Mouse (Mus musculus): ENCODE measurements around the gene Selenon. TPM values are rescaled to one million over a fixed set of nuclear protein-coding genes. Genes with fewer than 3 reads are reported as not detected.

The Selenon gene
- total RNA-seq, 2 experiments from 2014 or later: 28.8 to 36.9 TPM

DNA sequence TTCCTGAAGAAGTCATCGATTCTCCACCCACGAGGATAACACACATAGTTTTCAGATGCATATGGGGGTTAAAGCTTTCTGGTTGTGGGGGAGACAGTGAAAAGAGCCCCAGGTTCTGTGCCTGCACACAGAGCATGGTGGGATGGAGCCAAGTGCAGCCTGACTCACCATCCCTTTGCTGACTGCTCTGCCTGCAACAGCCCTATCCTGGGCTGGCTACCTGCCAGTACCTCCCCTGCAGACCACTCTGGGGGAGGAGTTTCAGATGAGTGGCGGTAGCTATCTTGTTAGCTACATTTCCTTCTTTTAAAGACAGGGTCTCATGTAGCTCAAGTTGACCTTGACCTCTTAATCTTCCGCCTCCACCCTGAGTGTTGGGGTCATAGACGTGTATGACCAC lies 26.4 kb upstream of the Selenon start:
- peak; percentile 64 to 72 for DNase-seq

DNA sequence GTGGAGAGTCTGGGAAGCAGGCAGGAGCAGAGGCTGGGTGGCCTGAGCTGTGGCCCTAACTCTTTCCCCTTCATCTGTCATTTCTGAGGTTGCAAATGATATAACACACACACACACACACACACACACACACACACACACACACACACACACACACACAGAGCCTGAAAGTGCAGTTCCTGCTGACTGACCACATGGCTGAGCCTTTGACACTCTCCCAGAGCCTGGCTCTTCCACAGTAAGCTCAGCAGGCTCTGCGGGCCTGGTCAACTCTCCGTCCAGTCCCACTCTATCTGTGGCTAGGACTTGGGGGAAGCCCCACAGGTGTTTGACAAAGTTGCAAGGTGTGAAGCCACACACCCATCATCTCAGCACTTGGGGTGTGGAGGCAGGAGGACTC lies 25.3 kb upstream of the Selenon start:
- DNase-seq: no peak

DNA sequence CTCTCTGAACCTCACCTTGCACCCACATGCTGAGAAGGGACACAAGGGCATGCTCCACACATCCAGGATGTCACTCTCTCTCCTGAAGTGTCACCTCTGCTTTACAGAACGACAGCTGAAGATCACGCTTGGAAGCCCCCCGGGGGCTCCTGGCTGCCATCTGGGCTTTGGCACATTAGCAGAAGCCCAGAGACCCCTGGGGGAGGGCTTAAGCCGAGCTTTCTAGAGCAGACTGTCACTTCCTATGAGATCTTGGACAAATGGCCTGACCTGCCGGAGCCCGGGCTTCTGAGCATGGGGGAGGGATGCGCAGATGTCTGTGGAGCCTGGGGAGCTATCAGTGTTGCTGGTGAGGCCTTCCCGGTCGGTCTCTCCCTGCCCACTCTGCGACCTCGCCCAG lies 23.5 kb upstream of the Selenon start:
- no peak for DNase-seq

DNA sequence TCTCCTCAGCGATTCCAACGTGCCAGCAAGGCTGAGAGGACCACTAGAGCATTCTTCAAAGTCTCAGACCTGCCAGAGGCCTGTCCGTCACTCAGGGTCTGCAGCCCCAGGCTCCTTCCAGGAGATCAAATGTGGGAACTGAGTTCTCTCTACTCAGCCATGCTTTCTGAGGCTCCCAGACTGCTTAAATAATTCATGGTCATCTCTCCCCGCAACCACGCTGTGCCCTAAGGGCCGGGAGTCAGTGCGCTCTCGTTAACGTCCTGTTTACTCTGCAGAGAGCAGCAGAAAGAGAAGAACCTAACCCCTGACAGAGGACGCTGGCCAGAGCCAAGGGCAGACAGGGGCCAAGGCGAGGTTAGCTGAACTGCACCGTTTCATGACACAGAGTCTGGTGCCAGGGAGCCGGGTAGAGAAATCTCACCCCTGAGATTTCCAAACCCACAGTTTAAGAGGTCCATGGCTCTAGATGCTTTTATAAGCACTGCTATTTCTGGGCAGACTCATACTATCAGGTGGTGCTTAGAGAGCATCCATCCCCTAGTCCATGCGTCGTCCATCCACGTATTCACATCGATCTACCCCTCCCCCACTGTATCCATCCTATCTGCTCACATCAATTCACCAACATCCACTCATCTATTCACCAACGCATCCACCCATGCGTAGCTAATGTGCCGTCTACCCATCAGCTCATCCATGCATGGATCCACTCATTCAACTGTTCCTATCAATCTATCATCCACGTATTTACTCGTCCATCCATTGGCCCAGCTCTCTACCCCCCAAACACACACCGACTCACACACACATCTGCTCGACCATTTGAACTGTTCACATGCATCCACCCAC lies 20.7 kb upstream of the Selenon start:
- peak in 1 of 2 experiments; percentile 30 for DNase-seq

DNA sequence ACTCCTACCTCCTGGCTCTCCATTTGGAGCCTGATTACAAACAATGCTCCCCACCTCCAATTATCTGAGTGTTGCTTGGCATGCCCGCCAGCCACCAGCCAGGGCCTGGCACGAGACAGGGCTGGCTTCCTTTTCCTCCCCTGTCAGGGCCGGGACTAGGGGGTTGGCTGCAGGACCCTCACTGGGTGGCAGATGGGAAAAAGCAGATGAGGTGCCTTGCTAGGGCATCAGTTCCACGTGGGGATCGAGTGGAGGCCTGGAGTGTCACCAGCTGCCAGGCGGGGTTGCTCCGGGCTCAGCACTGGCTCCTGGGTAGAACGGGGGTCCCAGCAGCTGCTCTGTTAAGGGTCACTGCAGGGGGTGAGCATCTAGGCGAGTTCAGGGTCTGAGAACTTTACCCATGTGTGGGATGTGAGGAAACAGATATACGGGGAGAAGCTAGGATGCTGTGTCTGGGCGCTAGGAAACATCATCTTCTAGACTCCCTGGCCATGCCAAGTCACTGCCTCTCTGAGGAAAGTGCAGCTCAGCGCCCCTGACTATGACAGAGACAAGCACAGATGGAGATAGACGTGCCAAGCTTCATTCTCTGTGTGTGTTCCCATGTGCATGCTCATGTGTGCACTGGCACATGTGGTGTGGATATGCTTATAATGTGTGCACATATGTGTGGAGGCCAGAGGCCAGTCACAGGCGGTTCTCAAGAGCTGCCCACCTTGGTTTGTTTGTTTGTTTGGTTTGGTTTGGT lies 18.9 kb upstream of the Selenon start:
- DNase-seq: no peak

DNA sequence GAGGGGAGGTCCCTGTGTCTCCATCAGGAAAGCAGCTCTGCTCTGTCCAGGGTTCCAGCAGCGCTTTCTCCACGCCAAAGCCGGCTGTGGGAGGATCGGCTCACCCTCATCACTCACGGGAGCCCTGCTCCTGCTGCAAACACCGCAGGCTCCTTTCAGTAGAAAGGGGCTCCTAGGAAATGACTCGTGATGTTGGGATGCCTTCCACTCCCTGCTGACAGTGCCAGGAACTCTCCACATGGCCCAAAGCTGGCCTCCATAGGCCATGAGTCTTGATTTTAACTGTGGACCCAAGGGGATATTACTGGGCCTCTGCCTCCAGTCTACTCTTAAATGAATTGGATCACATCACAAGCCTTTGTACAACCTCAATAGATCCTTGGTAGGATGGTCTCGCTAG lies 17.9 kb upstream of the Selenon start:
- no peak for DNase-seq

DNA sequence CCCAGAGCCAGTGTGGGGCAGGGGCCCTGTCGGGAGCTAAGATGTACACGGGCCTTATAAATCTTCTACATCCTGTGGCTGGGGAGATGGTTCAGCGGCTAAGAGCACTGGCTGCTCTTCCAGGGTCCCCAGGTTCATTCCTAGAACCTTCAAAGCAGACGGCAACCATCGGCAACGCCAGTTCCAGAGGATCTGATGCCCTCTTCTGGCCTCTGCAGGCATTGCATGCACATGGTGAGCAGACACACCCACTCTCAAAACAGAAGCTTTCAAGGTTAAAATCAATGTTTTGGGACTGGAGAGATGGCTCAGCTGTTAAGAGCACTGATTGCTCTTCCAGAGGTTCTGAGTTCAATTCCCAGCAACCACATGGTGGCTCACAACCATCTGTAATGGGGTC lies 17.2 kb upstream of the Selenon start:
- DNase-seq: no peak

DNA sequence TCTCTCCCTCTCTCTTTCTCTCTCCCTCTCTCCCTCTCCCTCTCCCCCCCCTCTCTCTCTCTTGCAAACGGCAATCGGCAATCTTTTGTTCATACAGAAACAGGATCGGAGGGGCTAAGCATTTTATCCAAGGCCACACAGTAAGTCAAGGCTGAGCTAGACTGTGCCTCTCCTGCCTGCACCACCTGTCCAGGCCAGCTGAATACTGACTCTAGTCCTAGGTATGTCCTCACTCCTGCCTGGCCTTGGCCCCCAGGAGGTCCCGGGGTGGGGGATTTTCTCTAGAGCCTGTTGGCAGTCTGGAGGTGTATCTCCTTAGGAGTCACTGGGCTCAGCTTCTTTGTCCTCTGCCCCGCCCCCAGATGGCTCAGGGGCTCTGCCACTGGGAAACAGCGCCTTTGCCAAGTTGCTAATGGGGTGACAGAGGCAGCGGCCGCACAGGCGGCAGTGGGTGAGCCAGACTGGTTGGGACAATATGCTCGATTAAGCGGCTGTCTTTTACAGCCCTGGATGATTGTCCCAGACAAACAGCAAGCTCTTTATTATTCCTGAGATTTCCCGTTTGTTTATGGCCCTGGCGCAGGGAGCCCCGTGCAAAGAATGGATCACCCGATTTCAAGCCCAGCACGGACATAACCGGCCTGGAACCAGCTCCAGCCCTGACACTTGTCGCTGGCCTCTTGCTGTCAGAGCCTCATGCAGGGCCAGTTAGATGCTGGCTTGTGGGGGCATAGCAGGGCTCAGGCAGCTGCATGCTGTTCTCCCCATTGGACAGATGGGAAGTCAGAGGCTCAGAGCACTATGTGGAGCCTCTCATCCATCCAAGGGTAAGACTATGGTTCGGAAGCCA lies 15.6 kb upstream of the Selenon start:
- DNase-seq: peak; percentile 47 to 55

DNA sequence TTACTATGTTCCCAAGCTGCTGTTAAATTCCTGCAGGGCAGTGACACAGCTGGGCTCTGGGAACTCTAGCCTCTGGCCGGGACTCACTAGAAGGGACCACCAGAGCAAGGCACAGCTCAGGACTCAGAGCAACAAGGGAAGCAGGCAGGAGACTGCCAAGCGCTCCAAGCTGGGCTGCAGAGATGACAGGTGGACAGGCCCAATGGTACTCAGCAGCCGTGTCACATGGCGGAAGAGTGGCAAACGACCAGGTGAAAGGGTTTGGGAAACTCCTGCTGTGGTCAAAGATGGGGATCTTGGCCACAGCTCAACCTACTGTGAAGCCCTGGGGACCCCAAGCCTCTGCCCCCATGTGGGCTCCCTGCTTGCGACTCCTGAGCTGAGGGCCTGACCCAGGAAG lies 12.1 kb upstream of the Selenon start:
- DNase-seq: no peak

DNA sequence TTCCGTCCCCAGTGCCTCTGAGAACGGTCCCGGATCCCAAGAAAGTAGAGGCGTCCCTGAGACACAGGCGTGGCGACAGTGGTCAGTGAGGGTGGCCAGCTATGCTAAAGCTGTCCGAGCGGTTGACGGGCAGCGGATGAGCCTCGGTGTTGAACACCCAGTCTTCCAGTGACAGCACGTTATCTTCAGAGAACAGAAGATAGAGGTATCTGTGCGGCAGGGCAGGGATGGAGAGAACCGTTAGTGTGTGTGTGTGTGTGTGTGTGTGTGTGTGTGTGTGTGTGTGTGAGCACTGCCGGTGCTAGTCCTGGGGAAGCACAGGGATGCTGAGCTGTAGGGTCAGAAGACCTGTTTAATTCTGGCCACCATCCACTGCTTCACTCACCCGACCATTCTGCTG lies 11.7 kb upstream of the Selenon start:
- DNase-seq: no peak

DNA sequence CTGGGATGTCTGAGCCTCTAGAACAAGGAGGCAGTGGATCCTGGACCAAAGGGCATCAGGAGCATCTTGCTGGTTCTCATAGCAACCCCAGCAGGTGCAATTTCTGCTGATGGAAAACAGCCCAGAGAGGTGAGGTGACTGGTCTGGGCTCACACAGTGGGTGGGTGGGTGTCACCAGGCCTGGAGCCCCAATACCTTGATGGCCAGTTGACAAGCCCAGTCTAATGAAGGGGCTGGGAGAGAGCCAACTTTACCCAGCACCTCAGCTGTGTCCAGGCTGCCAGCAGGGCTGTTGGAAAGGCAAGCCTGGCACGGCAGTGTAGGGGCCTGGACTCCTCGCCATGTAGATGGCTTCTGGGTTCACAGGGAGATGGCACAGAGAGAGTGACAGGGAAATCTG lies 10.0 kb upstream of the Selenon start:
- no peak for DNase-seq

DNA sequence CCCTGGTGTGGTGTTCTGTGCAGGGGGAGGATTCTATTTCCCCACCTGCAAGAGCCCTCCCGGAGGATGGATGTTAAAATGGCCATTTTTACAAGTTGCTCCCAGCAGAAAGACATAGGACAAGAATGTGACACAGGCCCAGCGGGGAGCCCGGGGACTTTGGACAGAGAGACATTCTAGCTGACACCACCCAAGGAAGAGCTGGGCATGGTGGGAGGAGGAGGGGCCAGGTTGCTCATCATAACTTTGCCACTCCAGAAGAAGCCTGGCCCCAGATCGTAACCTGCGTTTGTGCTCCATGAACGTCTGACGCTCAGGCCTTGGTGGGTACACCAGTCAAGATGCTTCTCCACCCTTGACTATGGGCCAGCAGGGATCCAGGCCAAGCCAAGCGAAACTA lies 8.7 kb upstream of the Selenon start:
- DNase-seq: peak; percentile 43 to 61

DNA sequence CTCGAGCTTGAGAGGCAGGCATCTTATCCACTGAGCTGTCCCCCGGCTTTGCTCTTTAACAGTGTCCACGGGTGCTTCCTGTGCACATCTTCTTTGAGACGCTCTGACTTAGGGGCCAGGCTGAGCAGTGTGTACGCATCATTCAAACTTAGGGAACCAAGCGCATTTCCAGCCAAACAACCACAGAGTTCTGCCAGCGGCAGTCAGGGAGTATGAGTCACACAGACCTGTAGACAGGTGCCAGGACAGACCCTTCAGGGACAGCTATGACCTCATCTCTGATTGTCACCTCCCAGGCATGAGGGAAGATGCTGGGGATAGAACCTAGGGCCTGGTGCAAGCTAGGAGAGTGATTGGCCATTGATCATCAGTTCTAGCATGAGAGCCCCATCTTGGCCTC lies 7.2 kb upstream of the Selenon start:
- no peak for DNase-seq

DNA sequence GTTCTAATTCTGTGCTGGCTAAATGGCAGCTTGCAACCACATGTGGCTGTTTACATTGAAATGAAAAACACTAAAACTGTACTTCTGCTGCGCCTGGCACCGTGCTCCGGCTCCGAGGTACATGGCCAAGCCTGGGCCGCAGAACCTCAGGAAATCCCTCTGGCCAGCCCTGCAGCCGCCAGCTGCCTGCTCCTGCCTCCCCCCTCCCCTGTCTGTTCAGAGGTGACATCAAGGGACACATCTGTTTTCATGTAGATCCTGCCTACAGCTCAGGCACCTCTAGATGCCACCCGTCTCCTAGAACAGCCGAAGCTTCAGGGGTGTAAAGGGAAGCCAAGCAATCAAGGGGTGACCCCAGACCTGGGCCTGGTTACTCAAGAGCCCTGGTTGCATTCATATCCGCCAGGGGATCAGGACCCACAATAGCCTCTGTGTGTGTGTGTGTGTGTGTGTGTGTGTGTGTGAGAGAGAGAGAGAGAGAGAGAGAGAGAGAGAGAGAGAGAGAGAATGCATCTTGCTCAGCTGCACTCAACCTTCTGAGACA lies 6.7 kb upstream of the Selenon start:
- no peak for DNase-seq

DNA sequence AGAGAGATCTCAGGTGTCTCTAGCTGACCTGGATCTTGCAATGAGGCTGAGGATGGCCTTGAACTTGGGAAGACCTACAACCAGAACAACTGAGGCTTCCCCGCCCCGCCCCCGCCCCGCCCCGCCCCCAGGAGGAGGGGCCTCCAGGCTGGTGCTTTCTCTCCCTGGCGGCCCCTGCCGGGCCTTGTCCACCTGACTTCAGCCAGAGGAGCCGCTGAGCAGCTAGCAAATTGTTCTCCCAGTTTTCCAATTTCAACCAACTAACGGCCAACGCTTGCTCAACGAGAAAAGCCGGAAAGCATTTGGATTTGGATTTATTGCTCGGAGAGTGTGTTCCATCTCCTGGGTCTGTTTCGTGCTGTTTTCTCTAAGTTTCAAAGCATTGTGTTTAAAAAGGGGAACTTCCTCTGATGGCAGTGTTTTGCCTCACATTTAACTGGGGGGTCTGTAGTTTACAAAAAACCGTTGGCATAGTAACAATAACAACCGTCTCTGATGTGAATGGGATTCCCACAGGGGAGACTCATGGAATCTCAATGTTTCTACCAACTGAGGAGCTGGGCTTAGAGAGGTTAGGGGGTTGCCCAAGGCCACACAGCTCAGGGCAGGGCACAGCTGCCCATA lies 5.8 kb upstream of the Selenon start:
- peak; percentile 21 to 54 for DNase-seq

DNA sequence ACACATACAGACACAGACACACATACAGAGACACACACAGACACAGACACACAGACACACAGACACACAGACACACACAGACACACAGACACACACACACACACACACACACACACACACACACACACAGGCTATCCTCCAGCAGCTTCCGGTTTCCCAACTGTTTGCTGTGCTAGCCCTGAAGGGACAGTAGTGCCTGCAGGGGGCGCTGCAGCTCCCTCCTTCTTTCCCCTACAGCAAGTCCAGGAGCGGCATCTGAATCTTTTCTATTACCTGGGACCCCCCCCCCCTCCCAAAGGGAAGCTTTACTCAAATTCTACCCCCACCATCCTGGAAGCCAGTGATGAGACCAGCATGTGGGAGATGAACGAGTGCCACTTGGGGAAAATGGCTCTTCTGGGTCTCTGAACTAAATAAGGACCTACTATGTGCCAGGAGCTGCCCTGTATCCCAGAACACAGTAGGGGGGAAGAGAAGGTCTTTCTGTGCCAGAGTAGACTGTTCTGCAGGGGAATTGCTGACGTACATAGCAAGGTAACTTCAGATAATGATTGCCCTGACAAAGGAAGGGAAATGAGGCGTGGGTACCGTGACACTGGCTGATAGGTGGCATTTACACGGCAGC lies 4.1 kb upstream of the Selenon start:
- DNase-seq: peak; percentile 58 to 66

DNA sequence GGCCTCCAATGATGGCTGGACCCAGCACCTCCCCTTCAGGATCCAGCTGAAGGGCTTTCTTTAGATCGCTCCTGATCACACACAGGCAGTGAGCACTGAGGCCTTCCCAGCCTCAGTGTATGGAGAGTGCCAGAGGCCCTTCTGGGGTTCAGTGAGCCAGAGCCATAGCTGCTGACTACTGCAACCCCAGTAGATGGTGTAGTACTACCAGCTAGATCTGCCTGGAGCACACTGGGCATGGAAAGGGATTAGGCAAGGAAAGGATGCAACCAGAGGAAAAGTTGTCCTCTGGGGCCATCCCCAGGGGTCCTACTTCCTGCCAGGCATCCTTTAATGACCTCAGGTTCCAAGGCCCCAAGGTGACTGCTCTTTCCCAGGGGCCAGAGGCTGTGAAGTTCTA lies 1.7 kb upstream of the Selenon start:
- DNase-seq: no peak

DNA sequence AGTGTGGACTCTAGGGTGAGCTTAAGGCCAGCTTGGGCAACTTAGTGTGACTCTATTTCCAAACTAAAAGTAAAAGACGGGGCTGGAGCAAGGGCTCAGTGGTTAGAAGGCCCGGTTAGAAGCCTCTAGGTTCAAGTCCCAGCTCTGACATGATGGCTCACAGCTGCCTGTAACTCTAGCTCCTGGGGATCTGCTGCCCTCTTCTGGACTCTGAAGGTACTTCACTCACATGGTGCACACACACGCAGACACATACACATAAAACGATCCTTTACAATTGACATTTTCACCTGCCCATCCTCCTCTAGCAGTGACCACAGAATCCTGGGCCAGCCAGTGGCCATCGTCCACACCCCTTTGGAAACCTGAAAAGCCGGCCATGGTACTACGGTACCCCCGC lies 2.1 kb downstream of the Selenon start:
- no peak for DNase-seq

DNA sequence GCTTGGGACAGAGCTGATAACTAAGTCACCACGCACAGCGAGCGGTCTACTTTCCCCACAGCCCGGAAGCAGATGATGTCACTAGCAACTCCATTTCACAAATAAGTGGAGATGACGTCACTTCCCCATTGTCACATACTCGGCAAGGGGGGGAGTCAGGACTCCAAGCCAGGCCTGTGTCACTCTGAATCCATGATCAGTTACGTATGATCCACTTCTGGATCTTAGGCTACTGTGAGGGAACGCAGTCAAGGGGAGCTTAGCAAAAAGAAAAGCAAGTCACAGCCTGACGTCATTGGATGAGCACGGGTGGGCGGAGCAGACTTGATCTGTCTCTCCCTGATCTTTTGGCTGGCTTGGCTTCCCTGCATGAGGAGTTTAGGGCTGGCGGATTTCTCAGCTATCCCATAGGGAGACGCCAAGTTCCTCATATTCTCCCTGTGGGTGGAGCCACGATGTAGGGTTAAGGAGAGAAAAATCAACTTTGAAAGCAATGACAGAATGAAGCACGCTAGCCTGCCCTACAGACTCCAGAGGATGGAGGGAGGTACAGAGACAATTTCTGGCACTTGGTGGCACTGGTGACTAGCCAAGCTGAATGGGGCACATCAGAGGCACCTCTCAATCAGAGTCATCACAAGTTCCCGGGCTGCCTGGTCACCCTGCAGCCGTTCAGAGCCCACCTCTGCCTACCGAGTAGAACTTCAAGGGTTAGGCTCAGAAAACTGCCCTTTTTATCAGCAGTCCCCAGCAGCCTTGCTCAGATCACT lies 3.6 kb downstream of the Selenon start:
- no peak for DNase-seq

Data from adrenal gland, postnatal 36 days (tissue).